Mouse (Mus musculus) stomach, postnatal 0 days (tissue): ENCODE results near the gene Ccndbp1.
"Not testable (repeated sequence)": the region's sequence is repeated elsewhere in the genome, so short reads cannot be mapped to it uniquely, and the experiment has no call there.

Source experiments
- CTCF ChIP-seq: IDR thresholded peaks from 2 replicates; pipeline ENCODE4 v1.5.1; 2016; ENCODE audit warnings: antibody characterized with exemption, low read depth, mild to moderate bottlenecking, moderate library complexity
- EP300 ChIP-seq: optimal IDR thresholded peaks from 2 replicates; pipeline ENCODE3; 2016; ENCODE audit warnings: antibody characterized with exemption

DNA sequence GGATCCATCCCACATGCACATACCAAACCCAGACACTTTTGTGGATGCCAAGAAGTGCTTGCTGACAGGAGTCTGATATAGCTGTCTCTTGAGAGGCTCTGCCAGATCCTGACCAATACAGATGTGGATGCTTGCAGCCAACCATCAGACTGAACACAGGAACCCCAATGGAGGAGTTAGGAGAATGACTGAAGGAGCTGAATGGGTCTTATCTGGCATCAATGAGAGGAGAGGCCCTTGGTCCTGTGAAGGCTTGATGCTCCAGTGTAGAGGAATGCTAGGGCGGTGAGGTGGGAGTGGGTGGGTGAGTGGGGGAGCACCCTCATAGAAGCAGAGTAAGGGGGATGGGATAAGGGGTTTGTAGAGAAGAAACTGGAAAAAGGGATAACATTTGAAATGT, 30.6 kb downstream of the Ccndbp1 start:
- TF ChIP-seq CTCF, EP300: not testable (repeated sequence)
